Mouse (Mus musculus) heart, adult 10 weeks (tissue): ENCODE measurements around the gene Fam206a. TPM values are rescaled to one million over a fixed set of nuclear protein-coding genes. Genes with fewer than 3 reads are reported as not detected.

Experiments used
- polyA plus RNA-seq: library from polyadenylated mRNA; stranded (reverse); fragments of 350-450 nt; fragmentation: Illumina TruSeq; extraction: RNeasy Lipid Tissue Mini Kit (QIAGEN cat#74804); gene quantifications from one replicate; pipeline ENCODE4 v1.2.3, GENCODE M21; 2014; ENCODE audit warnings: low read depth, low replicate concordance

Fam206a gene
- polyA plus RNA-seq = 3.4 TPM

GRCm38 (mm10) chr4:56801907-56802668 is at the start of gene Fam206a, which contains the start of gene Elp1:
Gene Fam206a, plus strand, starts transcription at chr4:56802345.
Gene Elp1, minus strand, starts transcription at chr4:56802331.

Other genes with a start within 250 kb of the Fam206a start
- gene Gm26657, start 62.3 kb upstream of the Fam206a start, polyA plus RNA-seq = not detected
- gene Actl7b, start 60.9 kb upstream of the Fam206a start, polyA plus RNA-seq = not detected
- gene Actl7a, start 58.9 kb upstream of the Fam206a start, polyA plus RNA-seq = not detected
- 21.7 TPM for gene Elp1, start within 50 bp of the Fam206a start, polyA plus RNA-seq
- 32.3 TPM for gene Ctnnal1, start 62.8 kb downstream of the Fam206a start, polyA plus RNA-seq
- 23.9 TPM for gene Tmem245, start 145.1 kb downstream of the Fam206a start, polyA plus RNA-seq
- not detected for gene Frrs1l, start 188.0 kb downstream of the Fam206a start, polyA plus RNA-seq